In genomic region chr9:89900111-89900824, GRCm38 (mm10) we compare ENCODE assay signal across 34 mouse cellular contexts. TPM values are rescaled to one million over a fixed set of nuclear protein-coding genes. Genes with fewer than 3 reads are reported as not detected.
DNase-seq lines count a peak whose midpoint lies in the region; ATAC-seq lines count a peak whose summit lies in the region.
"Had no signal": no experiment of that assay in that cellular context is flagged by ENCODE, and none has a peak within 500 bp of the region (broad histone marks: within the 10 kb centered on the region; RNA-seq: fewer than 3 reads in every experiment).

No protein-coding gene starts in this region.

- peak; percentile 25 for DNase-seq in hindbrain, embryonic 14.5 days (ENCODE audit: low spot score)
- DNase-seq in retina, postnatal 1 day: peak; percentile 49
- no peak for DNase-seq in retina, embryonic 14.5 days (ENCODE audit: low spot score)
- DNase-seq in R1 (ENCODE audit: low read depth, low spot score): peak; percentile 86
- DNase-seq in frontal cortex, postnatal 14 days (ENCODE audit: low spot score in 2 of 2): no peak
- DNase-seq: adrenal gland, adult 2 months; adrenal gland, postnatal 36 days; cerebellum, adult 9-10 months; gastrocnemius, postnatal 25 days; heart, adult 18-20 months; heart, postnatal 10 days; kidney, adult 8-10 months; kidney, postnatal 4 days; right cerebral cortex, adult 18-20 months; spleen, adult 18-20 months; thymus, postnatal 4 days had no signal

- no peak overlapping the region for H3K4me3 ChIP-seq in hindbrain, embryonic 14.5 days (replicated peaks; ENCODE audit: low read length)
- H3K4me3 ChIP-seq in hindbrain, embryonic 12.5 days: no peak overlapping the region
- H3K4me3 ChIP-seq: embryonic facial prominence, embryonic 15.5 days; forebrain, embryonic 13.5 days; heart, embryonic 13.5 days; left cerebral cortex, adult 2 months; limb, embryonic 12.5 days; liver, embryonic 15.5 days; lung, embryonic 15.5 days; megakaryocyte, embryonic 14.5 days; midbrain, embryonic 13.5 days; neural tube, embryonic 15.5 days had no signal

- H3K4me2 ChIP-seq in hindbrain, embryonic 14.5 days (replicated peaks): no peak overlapping the region
- H3K4me2 ChIP-seq in hindbrain, embryonic 12.5 days (replicated peaks): no peak overlapping the region
- H3K4me2 ChIP-seq: embryonic facial prominence, embryonic 15.5 days; forebrain, embryonic 13.5 days; heart, embryonic 13.5 days; limb, embryonic 12.5 days; liver, embryonic 15.5 days; lung, embryonic 15.5 days; midbrain, embryonic 13.5 days; neural tube, embryonic 15.5 days had no signal

- H3K27ac ChIP-seq in hindbrain, embryonic 14.5 days: no peak overlapping the region
- no peak overlapping the region for H3K27ac ChIP-seq in hindbrain, embryonic 12.5 days
- H3K27ac ChIP-seq: embryonic facial prominence, embryonic 15.5 days; forebrain, embryonic 13.5 days; heart, embryonic 13.5 days; kidney, postnatal 0 days; left cerebral cortex, adult 2 months; limb, embryonic 12.5 days; liver, embryonic 15.5 days; lung, embryonic 15.5 days; midbrain, embryonic 13.5 days; neural tube, embryonic 15.5 days had no signal

- no peaks in the 10 kb centered on the region for H3K9me3 ChIP-seq in hindbrain, embryonic 14.5 days (ENCODE audit: control insufficient read depth, low read length)
- H3K9me3 ChIP-seq in hindbrain, embryonic 12.5 days (replicated peaks): no peaks in the 10 kb centered on the region
- H3K9me3 ChIP-seq: embryonic facial prominence, embryonic 15.5 days; forebrain, embryonic 13.5 days; heart, embryonic 13.5 days; limb, embryonic 12.5 days; liver, embryonic 15.5 days; lung, embryonic 15.5 days; megakaryocyte, embryonic 14.5 days; midbrain, embryonic 13.5 days; neural tube, embryonic 15.5 days had no signal

- peaks cover 6% of the 10 kb centered on the region; the same call in 1 of the 2 replicates for H3K27me3 ChIP-seq in hindbrain, embryonic 14.5 days (ENCODE audit: control insufficient read depth, insufficient read depth, low read length)
- peaks cover 12% of the 10 kb centered on the region for H3K27me3 ChIP-seq in hindbrain, embryonic 12.5 days
- H3K27me3 ChIP-seq: liver, embryonic 15.5 days had no signal

- H3K36me3 ChIP-seq in hindbrain, embryonic 14.5 days (replicated peaks; ENCODE audit: control insufficient read depth, insufficient read depth): no peaks in the 10 kb centered on the region
- H3K36me3 ChIP-seq in hindbrain, embryonic 12.5 days: no peaks in the 10 kb centered on the region
- H3K36me3 ChIP-seq: embryonic facial prominence, embryonic 15.5 days; heart, embryonic 13.5 days; limb, embryonic 12.5 days; liver, embryonic 15.5 days; lung, embryonic 15.5 days; midbrain, embryonic 13.5 days; neural tube, embryonic 15.5 days had no signal

- no peak overlapping the region for H3K9ac ChIP-seq in hindbrain, embryonic 14.5 days
- no peak overlapping the region for H3K9ac ChIP-seq in hindbrain, embryonic 12.5 days
- H3K9ac ChIP-seq: embryonic facial prominence, embryonic 15.5 days; forebrain, embryonic 13.5 days; heart, embryonic 13.5 days; limb, embryonic 12.5 days; liver, embryonic 15.5 days; lung, embryonic 15.5 days; midbrain, embryonic 13.5 days; neural tube, embryonic 15.5 days had no signal

- 29% methylated on average over 14 of the region's 14 CpGs for WGBS in hindbrain, embryonic 14.5 days
- WGBS in hindbrain, embryonic 12.5 days: 25% methylated on average over 14 of the region's 14 CpGs

- ATAC-seq in hindbrain, embryonic 14.5 days (ENCODE audit: low FRiP score): no peak
- no peak for ATAC-seq in hindbrain, embryonic 12.5 days (ENCODE audit: low FRiP score)
- ATAC-seq in hematopoietic stem cell, adult 5-6 weeks (replicated peaks in 1 of 2; ENCODE audit: insufficient read depth in 1 of 2, low FRiP score in 2 of 2, low TSS enrichment in 1 of 2, low read depth in 1 of 2, poor library complexity in 2 of 2, severe bottlenecking in 2 of 2): peak; percentile 27 to 29; a peak in 1 of 4 replicates
- ATAC-seq: activated CD4-positive, CD25-positive, alpha-beta regulatory T cell, adult 4 months; forebrain, embryonic 13.5 days; intestine, embryonic 16.5 days; midbrain, embryonic 13.5 days had no signal

- no peaks in the 10 kb centered on the region for H3K4me1 ChIP-seq in hindbrain, embryonic 14.5 days (replicated peaks; ENCODE audit: control insufficient read depth, insufficient read depth, low read length)
- H3K4me1 ChIP-seq in hindbrain, embryonic 12.5 days: no peaks in the 10 kb centered on the region
- H3K4me1 ChIP-seq: embryonic facial prominence, embryonic 15.5 days; heart, embryonic 13.5 days; limb, embryonic 12.5 days; liver, embryonic 15.5 days; megakaryocyte, embryonic 14.5 days; midbrain, embryonic 13.5 days; neural tube, embryonic 15.5 days had no signal

RNA-seq across cellular contexts. Expression of gene Rasgrf1, which starts 9.4 kb away (rescaled TPM):
- polyA plus RNA-seq in hindbrain, embryonic 14.5 days (2014; fragmentation: Nextera tagmentation; extraction: Ambion mirVana): 9.7 and 10.1 TPM in 2 replicates
- 0.84 and 0.90 TPM in 2 replicates for polyA plus RNA-seq in hindbrain, embryonic 12.5 days (2016; fragmentation: Nextera tagmentation; extraction: Ambion mirVana)
- 2.1 TPM in 1 of 2 replicates, not detected in the other for total RNA-seq in hematopoietic stem cell, adult 5-6 weeks (2017)
- total RNA-seq: gastrocnemius, postnatal 25 days; heart, postnatal 10 days; MEL had no signal
- polyA plus RNA-seq: activated CD4-positive, CD25-positive, alpha-beta regulatory T cell, adult 4 months; C2C12; liver, adult 2 months; liver, embryonic 15.5 days had no signal

Comparison
In these comparisons a context has a peak if more than half of its experiments do, and no peak if none do; other contexts are left out.
1. DNase-seq: peak in hindbrain, embryonic 14.5 days (single experiment), retina, postnatal 1 day (single experiment) and R1 (single experiment); none in retina, embryonic 14.5 days (single experiment) and frontal cortex, postnatal 14 days (0 of 2).
2. ATAC-seq: peak in hematopoietic stem cell, adult 5-6 weeks (2 of 2); none in hindbrain, embryonic 14.5 days (single experiment) and hindbrain, embryonic 12.5 days (single experiment).